Mouse (Mus musculus) heart, embryonic 16.5 days (tissue): ENCODE measurements around the gene Setd5. TPM values are rescaled to one million over a fixed set of nuclear protein-coding genes. Genes with fewer than 3 reads are reported as not detected.

Source experiments
- ATAC-seq: fragments of 200-750 bp; cut with Nextera tagmentation; replicated peaks from 2 replicates; pipeline ENCODE4 v1.8.0; 2017; ENCODE audit warnings: moderate number of reproducible peaks; ENCODE audit not compliant: insufficient read depth, low FRiP score; ENCODE audit errors: extremely low read depth
- H3K27ac ChIP-seq: fragments of 300-500 bp; sonication (generic); 2 replicates; pipeline ENCODE4 v1.5.1; 2014; ENCODE audit warnings: mild to moderate bottlenecking, low read length, control low read depth, moderate library complexity
- H3K27me3 ChIP-seq: fragments of 300-500 bp; sonication (generic); 2 replicates; pipeline ENCODE4 v1.6.1; 2014; ENCODE audit warnings: low read length, mixed read lengths; ENCODE audit not compliant: control insufficient read depth, insufficient read depth
- H3K36me3 ChIP-seq: fragments of 300-500 bp; sonication (generic); 2 replicates; pipeline ENCODE4 v1.6.1; 2014; ENCODE audit not compliant: control insufficient read depth, insufficient read depth
- H3K4me1 ChIP-seq: fragments of 300-500 bp; sonication (generic); 2 replicates; pipeline ENCODE4 v1.6.1; 2014; ENCODE audit warnings: low read length, mixed read lengths; ENCODE audit not compliant: control insufficient read depth, insufficient read depth
- H3K4me2 ChIP-seq: fragments of 300-500 bp; sonication (generic); 2 replicates; pipeline ENCODE4 v1.6.1; 2014; ENCODE audit warnings: low read depth, mild to moderate bottlenecking, control low read depth, low read length
- H3K4me3 ChIP-seq: fragments of 300-500 bp; sonication (generic); 2 replicates; pipeline ENCODE4 v1.5.1; 2014; ENCODE audit warnings: mild to moderate bottlenecking, control low read depth, low read length
- H3K9ac ChIP-seq: fragments of 300-500 bp; sonication (generic); 2 replicates; pipeline ENCODE4 v1.6.1; 2014; ENCODE audit warnings: low read length, control low read depth
- H3K9me3 ChIP-seq: fragments of 300-500 bp; sonication (generic); replicated peaks from 2 replicates; pipeline ENCODE4 v1.6.1; 2016; ENCODE audit warnings: low read length; ENCODE audit not compliant: control insufficient read depth
- WGBS: fragments of 180-500 bp; shearing (Covaris S2); extraction: QIAGEN DNeasy Blood & Tissue Kit; methylation state at CpG from one replicate; pipeline ENCODE4 v1.1.7; 2014; 5-methylcytosine and 5-hydroxymethylcytosine counted together
- polyA plus RNA-seq: library from polyadenylated mRNA; unstranded; fragments of >200 nt; fragmentation: Nextera tagmentation; extraction: Ambion mirVana; gene quantifications from 2 replicates; pipeline ENCODE4 v1.2.1, GENCODE M21; 2015

Setd5 gene
- polyA plus RNA-seq, 1 experiment from 2014 or later: 46.4 TPM

DNA sequence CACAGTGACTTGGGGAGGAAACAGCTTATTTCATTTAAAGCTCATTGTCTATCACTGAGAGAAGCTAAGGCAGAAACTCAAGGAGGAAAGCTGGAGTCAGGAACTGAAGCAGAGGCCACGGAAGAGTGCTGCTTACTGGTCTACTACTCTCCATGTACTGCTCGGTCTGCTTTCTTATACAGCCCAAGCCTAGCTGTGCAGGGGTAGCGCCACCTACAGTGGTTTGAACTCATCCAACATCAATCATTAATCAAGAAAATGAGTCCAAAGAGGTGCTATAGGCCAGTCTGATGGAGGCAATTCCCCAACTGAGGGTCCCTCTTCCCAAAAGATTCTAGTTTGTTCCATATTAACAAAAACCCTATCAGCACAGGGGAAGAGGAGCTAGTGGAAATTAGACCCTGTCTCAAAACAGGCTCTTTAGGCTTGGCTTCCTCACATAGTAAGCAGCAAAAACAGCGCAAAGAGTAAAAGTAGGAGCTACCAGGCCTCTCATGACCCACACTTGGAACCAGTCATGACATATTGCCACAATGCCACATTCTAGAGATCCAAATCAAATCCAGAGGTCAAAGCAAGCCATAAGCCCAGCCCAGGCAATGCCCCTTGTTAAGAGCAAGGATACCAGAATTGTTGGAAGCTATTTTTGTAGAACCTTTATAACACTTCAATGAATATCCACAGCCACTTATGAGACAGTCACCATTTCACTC, 40.5 kb upstream of the Setd5 start:
- no peak for ATAC-seq
- H3K9ac ChIP-seq: no peak overlapping the region
- no peaks in the 10 kb centered on the region for H3K36me3 ChIP-seq
- H3K9me3 ChIP-seq: no peaks in the 10 kb centered on the region
- no peaks in the 10 kb centered on the region for H3K27me3 ChIP-seq
- no peak overlapping the region for H3K4me2 ChIP-seq
- 61% methylated on average over 4 of the region's 4 CpGs for WGBS
- no peak overlapping the region for H3K27ac ChIP-seq
- H3K4me3 ChIP-seq: no peak overlapping the region
- peaks cover 5% of the 10 kb centered on the region for H3K4me1 ChIP-seq

DNA sequence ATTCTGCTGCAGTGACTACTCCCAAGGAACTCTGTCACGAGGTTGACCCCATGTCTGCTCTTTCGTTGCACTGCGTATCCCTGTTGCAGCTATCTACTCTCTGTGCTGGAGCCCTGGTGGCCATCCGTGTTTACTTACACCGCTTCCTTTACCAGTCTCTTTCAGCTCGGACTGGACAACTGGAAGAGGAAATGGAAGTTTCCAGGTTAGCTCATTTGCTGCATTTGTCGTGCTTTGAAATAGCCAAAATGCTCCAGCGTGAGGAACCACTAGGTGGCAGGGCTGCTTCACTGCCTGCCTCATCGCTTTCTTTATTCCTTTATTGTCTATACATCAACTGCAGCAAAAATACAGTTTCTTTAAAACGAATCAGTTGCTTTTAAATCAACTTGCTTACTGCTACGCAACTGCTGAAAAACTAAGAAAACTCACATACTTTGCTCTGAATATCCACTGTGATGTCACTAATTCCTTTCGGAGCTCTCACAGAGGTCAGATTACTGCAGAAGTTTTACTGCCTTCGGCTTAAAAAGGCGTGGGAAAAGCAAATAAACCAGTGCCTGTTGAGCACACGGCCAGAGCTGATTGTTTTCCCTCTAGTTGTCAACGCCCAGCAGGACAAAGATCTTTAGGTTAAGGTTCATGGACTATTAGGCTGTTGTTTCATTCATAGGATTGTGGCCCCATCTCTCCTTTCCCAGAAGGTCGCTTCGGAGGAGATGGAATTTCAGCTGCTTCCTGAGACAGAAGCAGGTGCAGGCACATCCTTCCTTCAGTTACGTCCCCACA, 39.0 kb upstream of the Setd5 start:
- H3K4me3 ChIP-seq: peak overlapping the region; percentile 33
- peak; percentile 23; the same call in 1 of the 2 replicates for ATAC-seq
- no peak overlapping the region for H3K27ac ChIP-seq

DNA sequence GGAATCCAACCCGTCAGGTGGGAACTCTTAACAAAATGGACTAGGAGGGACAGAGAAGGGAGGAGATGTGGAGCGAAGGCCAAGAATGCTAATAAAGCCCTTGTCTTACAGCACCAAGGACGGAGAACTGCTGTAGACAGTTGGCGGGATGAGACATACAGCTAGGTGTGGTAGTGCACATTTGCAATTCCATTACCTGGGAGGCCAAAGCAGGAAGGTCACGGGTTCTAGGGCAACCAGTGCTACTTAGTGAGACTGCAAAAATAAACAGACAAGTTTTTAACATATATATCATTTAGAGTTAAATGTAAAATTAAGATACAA, 38.5 kb upstream of the Setd5 start:
- no peak for ATAC-seq
- Histone ChIP-seq H3K27ac (no peak overlapping the region), H3K9ac (peak overlapping the region; percentile 47), H3K4me2 (peak overlapping the region; percentile 58), H3K4me1 (peaks cover 5% of the 10 kb centered on the region), H3K4me3 (no peak overlapping the region), H3K36me3 (no peaks in the 10 kb centered on the region), H3K27me3 (no peaks in the 10 kb centered on the region), H3K9me3 (no peaks in the 10 kb centered on the region)
- 48% methylated on average over 5 of the region's 5 CpGs for WGBS

More for the DNA sequence above, 39.0 kb upstream of the Setd5 start:
- H3K36me3 ChIP-seq: no peaks in the 10 kb centered on the region
- WGBS: 8% methylated on average over 19 of the region's 19 CpGs
- peak overlapping the region; percentile 58 for H3K4me2 ChIP-seq
- no peaks in the 10 kb centered on the region for H3K27me3 ChIP-seq
- H3K4me1 ChIP-seq: peaks cover 5% of the 10 kb centered on the region
- peak overlapping the region; percentile 49 for H3K9ac ChIP-seq
- H3K9me3 ChIP-seq: no peaks in the 10 kb centered on the region

DNA sequence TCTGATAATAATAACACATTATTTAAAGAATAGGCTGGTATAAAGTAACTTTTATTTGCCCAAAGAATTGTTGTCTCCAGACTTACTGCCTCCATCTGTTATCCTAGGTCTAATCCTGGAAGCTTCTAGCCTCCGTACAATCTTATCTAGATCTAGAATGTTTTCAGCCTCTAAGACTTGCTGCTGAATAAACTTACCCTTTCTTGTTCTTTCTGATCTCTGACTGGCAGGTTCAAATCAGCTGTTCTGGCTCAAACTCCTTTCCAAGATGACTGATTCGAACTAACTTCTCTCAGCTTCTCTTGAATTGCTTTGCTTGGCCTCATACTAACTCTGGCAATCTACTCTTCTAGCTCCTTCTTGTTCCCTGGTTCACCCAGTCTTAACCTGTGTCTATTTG, 36.8 kb upstream of the Setd5 start:
- Histone ChIP-seq H3K4me1 (peaks cover 9% of the 10 kb centered on the region), H3K36me3 (no peaks in the 10 kb centered on the region), H3K4me2 (no peak overlapping the region), H3K27me3 (no peaks in the 10 kb centered on the region), H3K4me3 (no peak overlapping the region), H3K9ac (no peak overlapping the region), H3K9me3 (no peaks in the 10 kb centered on the region), H3K27ac (no peak overlapping the region)
- 68% methylated on average over 2 of the region's 2 CpGs for WGBS
- no peak for ATAC-seq

DNA sequence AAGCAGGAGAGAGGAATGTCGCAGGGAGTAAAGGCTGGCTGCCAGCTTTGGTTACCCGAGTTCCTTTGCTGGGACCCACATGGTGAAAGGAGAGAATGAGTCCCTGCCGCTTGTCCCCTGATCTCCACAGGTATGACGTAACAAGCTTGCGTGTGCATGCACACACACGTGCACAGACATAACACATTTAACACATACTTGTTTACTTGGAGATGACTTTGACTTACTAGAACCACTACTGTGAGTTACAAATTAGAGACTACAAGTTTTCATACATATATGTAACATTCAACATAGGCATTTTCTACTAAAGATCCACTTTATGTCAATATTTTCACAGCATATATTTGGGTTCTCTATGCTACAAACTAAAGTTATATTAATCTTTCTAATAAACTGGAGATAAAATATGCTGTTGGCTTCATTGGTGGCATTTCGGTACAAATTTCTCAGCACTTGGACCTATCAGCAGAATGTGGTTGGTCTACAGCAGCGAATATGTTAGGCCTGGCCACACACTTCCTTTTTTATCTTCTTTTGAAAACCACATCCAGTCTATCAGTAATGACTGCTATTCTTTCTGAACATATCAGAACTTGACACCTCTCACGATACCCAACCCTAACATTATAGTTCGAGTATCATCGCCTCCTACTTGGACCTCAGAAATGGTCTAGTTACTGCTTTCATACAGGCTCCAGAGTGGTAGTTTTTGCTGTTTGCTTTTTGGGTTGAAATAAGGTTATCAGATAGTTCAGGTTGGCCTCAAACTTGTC, 35.8 kb upstream of the Setd5 start:
- Histone ChIP-seq H3K27ac (no peak overlapping the region), H3K9ac (no peak overlapping the region), H3K9me3 (no peaks in the 10 kb centered on the region), H3K4me2 (no peak overlapping the region), H3K27me3 (no peaks in the 10 kb centered on the region), H3K4me1 (peaks cover 11% of the 10 kb centered on the region), H3K36me3 (no peaks in the 10 kb centered on the region), H3K4me3 (no peak overlapping the region)
- no peak for ATAC-seq
- 70% methylated on average over 11 of the region's 11 CpGs for WGBS

DNA sequence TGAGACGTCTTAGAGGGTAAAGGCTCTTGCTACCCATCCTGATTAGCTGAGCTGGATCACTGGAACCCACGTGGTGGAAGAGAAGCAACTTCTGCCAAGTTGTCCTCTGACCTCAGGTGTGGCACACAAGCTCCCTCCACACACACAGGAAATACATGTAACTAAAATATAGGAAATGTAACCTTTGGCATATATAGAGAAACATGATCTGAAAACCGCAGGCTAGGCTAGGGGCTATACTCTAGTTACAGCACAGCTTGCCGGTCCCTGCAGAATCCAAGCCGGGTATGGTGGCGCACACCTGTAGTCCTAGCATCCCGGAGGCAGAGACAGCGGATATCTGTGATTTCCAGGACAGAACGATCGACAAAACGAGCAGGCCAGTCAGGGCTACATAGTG, 31.6 kb upstream of the Setd5 start:
- ATAC-seq: 0 out of 2 replicates have a peak, but pooled peaks have one; percentile 11
- Histone ChIP-seq H3K9ac (peak overlapping the region; percentile 88), H3K27ac (peak overlapping the region; percentile 95), H3K4me2 (peak overlapping the region; percentile 90), H3K27me3 (no peaks in the 10 kb centered on the region), H3K36me3 (peaks cover 10% of the 10 kb centered on the region), H3K4me3 (peak overlapping the region; percentile 84), H3K4me1 (peaks cover 14% of the 10 kb centered on the region), H3K9me3 (no peaks in the 10 kb centered on the region)
- WGBS: 2% methylated on average over 11 of the region's 11 CpGs

DNA sequence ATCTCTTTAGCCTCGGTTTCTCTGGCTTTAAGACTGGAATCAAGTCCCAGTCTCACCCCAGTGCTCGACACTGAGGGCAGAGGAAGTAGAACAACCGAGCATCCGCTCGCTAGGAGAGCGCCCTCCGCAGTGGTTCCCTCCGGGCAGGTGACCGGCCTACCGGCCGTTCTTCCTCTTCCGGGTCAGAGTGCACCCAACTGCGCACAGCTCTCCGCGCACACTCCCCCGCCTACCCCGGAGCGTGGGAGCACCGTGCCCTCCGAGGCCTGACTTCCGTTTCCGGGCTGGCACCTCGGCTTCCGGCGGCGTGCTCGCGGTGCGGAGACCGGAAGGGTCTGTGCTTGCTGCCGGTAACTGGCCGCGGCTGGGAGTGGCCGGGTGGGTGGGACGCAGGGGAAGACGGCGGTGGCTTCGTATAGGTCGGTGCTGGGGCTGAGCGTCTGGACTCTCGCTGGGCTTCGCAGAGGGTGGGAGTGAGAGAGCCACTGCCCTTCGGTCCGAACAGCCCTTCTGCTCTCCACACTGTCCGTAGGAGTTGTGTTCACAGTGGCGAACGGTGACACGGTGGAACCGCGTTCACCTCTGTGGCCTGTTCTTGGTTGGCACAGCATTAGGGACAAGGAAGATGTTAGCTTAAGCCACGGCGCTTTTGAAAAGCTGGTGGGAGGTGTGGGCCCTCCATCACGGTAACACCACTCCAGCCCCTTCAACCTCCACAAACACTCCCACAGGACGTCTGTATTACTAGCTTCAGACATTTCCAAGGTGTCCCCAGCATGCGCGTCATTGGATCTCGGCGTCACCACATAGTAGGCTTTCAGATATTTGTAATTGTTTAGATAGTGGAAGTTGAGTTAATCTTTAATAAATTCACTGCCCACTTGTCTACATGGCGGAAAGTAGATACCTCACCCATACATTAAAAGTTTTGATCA, 30.9 kb upstream of the Setd5 start, which contains the start of gene Thumpd3:
Gene Thumpd3, plus strand, starts transcription at position 185 of the 935 bp plus-strand sequence.
- Histone ChIP-seq H3K4me1 (peaks cover 14% of the 10 kb centered on the region), H3K27me3 (no peaks in the 10 kb centered on the region), H3K4me2 (peak within 1 kb of the TSS; percentile 90), H3K9me3 (no peaks in the 10 kb centered on the region), H3K36me3 (peaks cover 15% of the 10 kb centered on the region), H3K27ac (peak within 1 kb of the TSS; percentile 95), H3K4me3 (peak within 1 kb of the TSS; percentile 84), H3K9ac (peak within 1 kb of the TSS; percentile 88)
- ATAC-seq: peak; percentile 100
- under 1% methylated on average over 59 of the region's 59 CpGs for WGBS

DNA sequence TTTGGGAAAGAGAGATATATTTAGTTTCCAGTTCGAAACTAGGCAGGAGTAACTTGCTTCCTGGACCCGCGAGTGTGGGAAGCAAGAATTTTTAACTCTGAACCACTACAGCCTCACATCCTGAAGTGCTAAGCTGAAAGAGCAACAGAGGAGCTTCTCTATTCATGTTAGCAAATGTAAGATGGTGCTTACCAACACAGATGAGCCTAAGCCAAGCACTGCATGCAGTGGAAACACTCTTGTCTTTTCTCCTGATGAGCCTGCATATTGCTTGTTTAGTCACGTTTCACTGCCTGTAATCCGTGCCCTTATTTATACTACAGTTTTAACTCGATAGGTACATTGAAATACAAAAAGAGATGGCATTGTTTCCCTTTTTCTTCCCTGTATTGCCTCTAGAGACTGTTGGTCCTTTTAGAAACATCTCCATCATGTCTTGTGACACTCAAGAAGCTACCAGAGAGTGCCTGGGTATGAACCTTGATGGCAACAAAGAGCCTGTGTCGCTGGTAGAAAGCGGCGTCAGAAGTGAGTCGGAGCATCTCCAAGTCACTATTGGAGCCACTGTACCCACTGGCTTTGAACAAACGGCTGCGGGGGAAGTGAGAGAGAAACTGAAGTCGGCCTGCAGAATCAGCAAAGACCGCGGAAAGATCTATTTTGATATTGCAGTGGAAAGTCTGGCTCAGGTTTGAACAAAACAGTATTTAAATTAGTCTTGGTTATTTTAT, 30.0 kb upstream of the Setd5 start:
- H3K9me3 ChIP-seq: no peaks in the 10 kb centered on the region
- peaks cover 14% of the 10 kb centered on the region for H3K4me1 ChIP-seq
- 45% methylated on average over 15 of the region's 15 CpGs for WGBS
- no peak for ATAC-seq
- H3K4me3 ChIP-seq: peak overlapping the region; percentile 84
- peaks cover 19% of the 10 kb centered on the region for H3K36me3 ChIP-seq
- H3K9ac ChIP-seq: peak overlapping the region; percentile 88
- peak overlapping the region; percentile 72 for H3K4me2 ChIP-seq
- H3K27ac ChIP-seq: peak overlapping the region; percentile 50
- no peaks in the 10 kb centered on the region for H3K27me3 ChIP-seq
